Mouse (Mus musculus) stomach, postnatal 0 days (tissue): ENCODE results near the gene Dpp4. TPM values are rescaled to one million over a fixed set of nuclear protein-coding genes. Genes with fewer than 3 reads are reported as not detected.

Experiments used
- ATAC-seq: fragments of 200-750 bp; cut with Nextera tagmentation; 2 replicates; pipeline ENCODE4 v1.8.0; 2017; ENCODE audit not compliant: low FRiP score, low TSS enrichment
- DNase-seq: peaks from one replicate; pipeline ENCODE4 v3.0.0-alpha.2; 2016; ENCODE audit warnings: low spot score
- H3K27ac ChIP-seq: fragments of 300-500 bp; sonication (generic); replicated peaks from 2 replicates; pipeline ENCODE4 v1.5.1; 2014; ENCODE audit warnings: mild to moderate bottlenecking, control low read depth
- H3K27me3 ChIP-seq: fragments of 300-500 bp; sonication (generic); 2 replicates; pipeline ENCODE4 v1.6.1; 2014; ENCODE audit warnings: low read length; ENCODE audit not compliant: control insufficient read depth, insufficient read depth
- H3K36me3 ChIP-seq: fragments of 300-500 bp; sonication (generic); 2 replicates; pipeline ENCODE4 v1.6.1; 2014; ENCODE audit warnings: low read length, mixed read lengths; ENCODE audit not compliant: control insufficient read depth, insufficient read depth
- H3K4me1 ChIP-seq: fragments of 300-500 bp; sonication (generic); replicated peaks from 2 replicates; pipeline ENCODE4 v1.6.1; 2014; ENCODE audit warnings: antibody characterized with exemption; ENCODE audit not compliant: control insufficient read depth, insufficient read depth
- H3K4me2 ChIP-seq: fragments of 300-500 bp; sonication (generic); replicated peaks from 2 replicates; pipeline ENCODE4 v1.6.1; 2014; ENCODE audit warnings: low read depth, mild to moderate bottlenecking, control low read depth, moderate library complexity
- H3K4me3 ChIP-seq: fragments of 300-500 bp; sonication (generic); 2 replicates; pipeline ENCODE4 v1.5.1; 2014; ENCODE audit warnings: low read depth, low read length, control low read depth
- H3K9ac ChIP-seq: fragments of 300-500 bp; sonication (generic); 2 replicates; pipeline ENCODE4 v1.6.1; 2014; ENCODE audit warnings: mild to moderate bottlenecking, low read length, control low read depth, mixed read lengths
- H3K9me3 ChIP-seq: fragments of 300-500 bp; sonication (generic); 2 replicates; pipeline ENCODE4 v1.6.1; 2016; ENCODE audit warnings: low read length; ENCODE audit not compliant: control insufficient read depth
- CTCF ChIP-seq: IDR thresholded peaks from 2 replicates; pipeline ENCODE4 v1.5.1; 2016; ENCODE audit warnings: antibody characterized with exemption, low read depth, mild to moderate bottlenecking, moderate library complexity
- EP300 ChIP-seq: optimal IDR thresholded peaks from 2 replicates; pipeline ENCODE3; 2016; ENCODE audit warnings: antibody characterized with exemption
- WGBS: fragments of 180-500 bp; shearing (Covaris S2); extraction: QIAGEN DNeasy Blood & Tissue Kit; methylation state at CpG from one replicate; pipeline ENCODE4 v1.1.7; 2014; 5-methylcytosine and 5-hydroxymethylcytosine counted together
- polyA plus RNA-seq: library from polyadenylated mRNA; unstranded; fragments of >200 nt; fragmentation: Nextera tagmentation; extraction: Ambion mirVana; gene quantifications from 2 replicates; pipeline ENCODE4 v1.2.1, GENCODE M21; 2015

The Dpp4 gene
- polyA plus RNA-seq, 1 experiment from 2014 or later: 4.8 TPM

DNA sequence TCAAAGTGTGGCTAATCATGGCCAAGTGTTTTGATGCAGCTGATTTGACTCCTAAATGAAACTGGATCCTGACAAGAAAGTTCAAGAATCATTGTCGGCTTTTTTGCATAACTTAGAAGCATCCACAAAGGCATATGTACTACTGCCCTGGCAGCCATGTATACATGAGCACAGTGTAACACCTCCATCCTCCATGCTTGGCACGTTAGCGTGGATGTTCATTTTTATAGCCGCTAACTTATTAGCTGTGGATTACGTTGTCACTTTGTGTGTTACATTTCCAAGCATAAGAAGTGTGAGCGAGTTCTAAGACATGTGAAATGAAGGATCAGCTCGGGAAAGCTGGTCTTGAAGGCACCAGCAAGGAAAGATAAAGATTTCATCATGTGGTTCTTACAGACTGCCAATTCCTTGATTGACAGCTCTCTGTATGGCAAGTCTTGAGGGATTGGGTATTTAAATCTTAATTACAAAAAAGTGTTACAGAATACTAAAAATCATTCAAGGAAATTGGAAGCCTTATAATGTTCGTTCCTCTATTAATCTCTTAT lies 19.3 kb upstream of the Dpp4 start:
- Histone ChIP-seq H3K36me3 (no peaks in the 10 kb centered on the region), H3K4me2 (no peak overlapping the region), H3K4me3 (no peak overlapping the region), H3K9ac (no peak overlapping the region), H3K27ac (no peak overlapping the region), H3K9me3 (no peaks in the 10 kb centered on the region), H3K4me1 (no peaks in the 10 kb centered on the region), H3K27me3 (no peaks in the 10 kb centered on the region)
- DNase-seq: no peak
- no peak for TF ChIP-seq CTCF
- TF ChIP-seq EP300: no peak
- WGBS: 85% methylated on average over 8 of the region's 8 CpGs
- ATAC-seq: no peak

DNA sequence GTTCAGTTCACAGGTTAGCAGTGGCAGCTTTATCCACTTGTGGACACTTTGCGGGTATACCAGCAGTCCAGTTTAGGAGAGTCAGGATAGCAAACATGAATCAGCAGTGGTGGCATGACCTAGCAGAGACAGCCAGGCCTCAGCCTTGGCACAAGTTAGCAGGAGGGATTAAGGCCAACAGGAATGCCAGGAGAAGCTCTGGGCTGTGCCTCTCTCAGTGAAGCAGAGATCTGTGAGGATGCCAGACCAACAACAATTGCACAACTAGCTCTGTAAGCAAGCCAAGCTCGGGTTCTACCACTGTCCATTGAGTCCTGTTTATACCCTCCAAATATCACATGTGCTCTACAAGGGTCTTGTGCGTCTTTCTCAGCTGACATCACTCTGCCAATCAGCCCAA lies 13.9 kb upstream of the Dpp4 start:
- Histone ChIP-seq H3K27ac (no peak overlapping the region), H3K9me3 (no peaks in the 10 kb centered on the region), H3K4me3 (no peak overlapping the region), H3K4me1 (no peaks in the 10 kb centered on the region), H3K36me3 (no peaks in the 10 kb centered on the region), H3K27me3 (no peaks in the 10 kb centered on the region), H3K4me2 (no peak overlapping the region), H3K9ac (no peak overlapping the region)
- TF ChIP-seq CTCF (no peak), EP300 (no peak)
- ATAC-seq (no peak), DNase-seq (no peak)
- 82% methylated on average over 3 of the region's 3 CpGs for WGBS

DNA sequence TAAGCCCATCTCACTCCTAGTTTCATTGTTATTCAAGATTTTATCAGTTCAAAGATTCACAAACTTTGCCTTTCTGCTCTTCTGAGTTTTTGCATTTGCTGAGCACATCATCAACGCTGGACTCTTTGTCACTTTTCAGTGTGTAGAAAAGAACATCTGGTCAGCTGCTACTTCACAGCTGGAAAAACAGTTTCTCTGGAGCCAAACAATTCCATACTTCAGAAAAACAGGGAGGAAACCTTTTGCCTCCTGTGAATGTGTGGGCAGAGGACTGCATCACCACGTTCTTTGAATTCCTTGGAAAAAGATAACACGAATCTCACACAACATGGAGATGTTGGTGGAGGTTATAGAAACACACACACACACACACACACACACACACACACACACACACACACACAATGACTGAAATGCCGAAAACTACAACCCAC lies 11.3 kb upstream of the Dpp4 start:
- H3K36me3 ChIP-seq: no peaks in the 10 kb centered on the region
- no peak overlapping the region for H3K27ac ChIP-seq
- no peak overlapping the region for H3K4me2 ChIP-seq
- no peak overlapping the region for H3K4me3 ChIP-seq
- DNase-seq: no peak
- no peaks in the 10 kb centered on the region for H3K27me3 ChIP-seq
- TF ChIP-seq CTCF: no peak
- TF ChIP-seq EP300: no peak
- no peaks in the 10 kb centered on the region for H3K4me1 ChIP-seq
- no peak overlapping the region for H3K9ac ChIP-seq
- ATAC-seq: no peak
- H3K9me3 ChIP-seq: no peaks in the 10 kb centered on the region
- WGBS: 29% methylated on average over 4 of the region's 4 CpGs

DNA sequence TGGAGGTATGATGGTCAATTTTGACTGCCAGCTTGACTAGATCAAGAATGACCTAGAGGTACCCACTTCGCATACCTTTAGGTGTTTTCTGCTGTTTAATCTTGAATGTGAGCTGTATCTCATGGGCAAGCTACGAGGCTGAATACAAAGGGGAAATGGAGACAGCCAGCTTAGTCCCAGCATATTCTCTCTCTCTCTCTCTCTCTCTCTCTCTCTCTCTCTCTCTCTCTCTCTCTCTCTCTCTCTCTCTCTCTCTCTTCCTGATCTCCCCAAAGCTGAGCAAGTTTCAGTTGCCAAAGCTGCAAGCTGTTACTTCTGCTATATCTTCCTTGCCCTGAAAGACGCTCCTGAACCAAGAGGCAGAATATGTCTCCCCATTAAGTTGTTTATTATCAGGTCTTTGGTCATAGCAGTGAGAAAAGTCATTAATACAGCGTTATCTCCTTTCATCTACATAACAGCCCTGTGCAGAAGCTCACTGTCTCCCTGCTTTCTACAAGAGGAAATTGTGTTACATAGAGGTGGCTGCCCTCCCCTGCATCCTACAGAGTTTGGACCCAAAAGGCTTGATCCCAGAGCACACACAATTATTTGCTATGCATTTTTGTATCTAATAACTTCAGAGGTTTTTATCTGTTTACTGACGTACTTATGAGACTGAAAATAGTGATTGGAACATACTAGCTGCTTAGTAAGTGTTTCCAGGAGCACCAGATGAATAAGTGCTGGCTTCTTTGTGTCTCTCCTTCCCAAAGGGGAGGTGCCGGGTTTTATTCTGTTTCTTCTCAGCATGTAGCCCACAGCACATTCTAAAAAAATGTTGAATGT lies 10.7 kb upstream of the Dpp4 start:
- Histone ChIP-seq H3K27me3 (no peaks in the 10 kb centered on the region), H3K4me2 (no peak overlapping the region), H3K4me1 (no peaks in the 10 kb centered on the region), H3K27ac (no peak overlapping the region), H3K9me3 (no peaks in the 10 kb centered on the region), H3K9ac (no peak overlapping the region), H3K36me3 (no peaks in the 10 kb centered on the region), H3K4me3 (no peak overlapping the region)
- TF ChIP-seq CTCF (no peak), EP300 (no peak)
- DNase-seq (no peak), ATAC-seq (no peak)
- 73% methylated on average over 6 of the region's 6 CpGs for WGBS

DNA sequence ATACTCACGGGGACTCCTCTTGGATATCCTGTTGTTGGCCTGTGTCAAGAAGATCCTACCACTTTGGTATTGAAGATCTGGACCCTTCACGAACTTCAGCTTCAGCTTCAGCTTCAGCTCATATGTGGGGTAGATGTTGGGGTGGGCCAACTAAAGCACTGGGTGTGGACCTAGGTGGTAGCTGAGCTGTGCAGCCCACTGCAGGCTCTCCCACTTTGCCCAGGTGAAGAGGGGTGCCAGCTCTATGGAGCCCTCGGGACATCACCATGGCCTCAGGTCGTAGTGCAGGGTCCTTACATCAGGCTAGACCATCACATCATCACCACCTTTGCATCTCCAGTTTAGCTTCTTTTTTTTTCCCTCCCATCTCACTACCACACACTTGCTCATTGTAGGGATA lies 9.2 kb upstream of the Dpp4 start:
- Histone ChIP-seq H3K27ac (no peak overlapping the region), H3K4me3 (no peak overlapping the region), H3K9ac (no peak overlapping the region), H3K27me3 (no peaks in the 10 kb centered on the region), H3K4me2 (no peak overlapping the region), H3K36me3 (no peaks in the 10 kb centered on the region), H3K9me3 (no peaks in the 10 kb centered on the region), H3K4me1 (no peaks in the 10 kb centered on the region)
- no peak for TF ChIP-seq EP300
- no peak for TF ChIP-seq CTCF
- DNase-seq (no peak), ATAC-seq (no peak)
- WGBS: 94% methylated on average over 4 of the region's 4 CpGs

DNA sequence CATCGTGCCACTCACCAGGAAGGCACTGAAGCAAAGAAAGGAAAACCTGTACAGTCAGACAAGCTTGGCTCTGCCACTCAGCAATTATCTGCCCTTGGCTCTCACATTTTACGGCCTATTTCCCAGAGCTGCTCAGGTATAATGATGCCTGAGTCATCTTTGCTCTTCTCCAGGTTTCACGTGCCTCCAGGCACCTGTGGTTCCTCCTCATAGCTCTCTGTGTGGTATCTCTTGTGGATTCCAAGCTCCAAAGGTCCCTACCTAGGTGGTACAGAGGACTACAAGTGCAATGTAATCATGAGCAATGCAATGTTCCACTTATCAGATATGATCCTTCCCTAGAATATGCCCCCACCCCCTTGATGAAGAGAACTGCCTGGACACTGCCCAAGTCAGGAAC lies 8.0 kb upstream of the Dpp4 start:
- no peaks in the 10 kb centered on the region for H3K9me3 ChIP-seq
- H3K4me3 ChIP-seq: no peak overlapping the region
- no peak overlapping the region for H3K9ac ChIP-seq
- H3K27me3 ChIP-seq: no peaks in the 10 kb centered on the region
- no peak overlapping the region for H3K4me2 ChIP-seq
- H3K36me3 ChIP-seq: no peaks in the 10 kb centered on the region
- no peak overlapping the region for H3K27ac ChIP-seq
- ATAC-seq: no peak
- no peak for DNase-seq
- TF ChIP-seq CTCF (no peak), EP300 (no peak)
- WGBS: 67% methylated on average over 3 of the region's 3 CpGs
- H3K4me1 ChIP-seq: no peaks in the 10 kb centered on the region
